Mouse (Mus musculus) forebrain, embryonic 10.5 days (tissue): Measurements from ENCODE around the gene Cdan1. TPM values are rescaled to one million over a fixed set of nuclear protein-coding genes. Genes with fewer than 3 reads are reported as not detected.

Source experiments
- DNase-seq: peaks from one replicate; pipeline ENCODE4 v3.0.0-alpha.2; 2017; ENCODE audit warnings: low spot score; ENCODE audit errors: extremely low spot score
- H3K27ac ChIP-seq: fragments of 300-500 bp; sonication (generic); 2 replicates; pipeline ENCODE4 v1.5.1; 2016; ENCODE audit warnings: mild to moderate bottlenecking
- H3K27me3 ChIP-seq: fragments of 300-500 bp; sonication (generic); 2 replicates; pipeline ENCODE4 v1.6.1; 2016; ENCODE audit warnings: mild to moderate bottlenecking; ENCODE audit not compliant: poor library complexity, severe bottlenecking
- H3K36me3 ChIP-seq: fragments of 300-500 bp; sonication (generic); replicated peaks from 2 replicates; pipeline ENCODE4 v1.6.1; 2016; ENCODE audit warnings: mild to moderate bottlenecking, moderate library complexity
- H3K4me1 ChIP-seq: fragments of 300-500 bp; sonication (generic); 2 replicates; pipeline ENCODE4 v1.6.1; 2016
- H3K4me3 ChIP-seq: fragments of 300-500 bp; sonication (generic); 2 replicates; pipeline ENCODE4 v1.5.1; 2016; ENCODE audit warnings: mild to moderate bottlenecking, moderate library complexity
- H3K9me3 ChIP-seq: fragments of 300-500 bp; sonication (generic); 2 replicates; pipeline ENCODE4 v1.6.1; 2016; ENCODE audit warnings: mild to moderate bottlenecking, moderate library complexity
- WGBS: fragments of 180-500 bp; shearing (Covaris S2); methylation state at CpG from one replicate; pipeline ENCODE4 v1.1.7; 2016; 5-methylcytosine and 5-hydroxymethylcytosine counted together
- polyA plus RNA-seq: library from polyadenylated mRNA; unstranded; fragments of >200 nt; fragmentation: Nextera tagmentation; extraction: Ambion mirVana; gene quantifications from 2 replicates; pipeline ENCODE4 v1.2.1, GENCODE M21; 2016

Gene Cdan1
- 4.7 and 6.5 TPM in 2 replicates for polyA plus RNA-seq

DNA sequence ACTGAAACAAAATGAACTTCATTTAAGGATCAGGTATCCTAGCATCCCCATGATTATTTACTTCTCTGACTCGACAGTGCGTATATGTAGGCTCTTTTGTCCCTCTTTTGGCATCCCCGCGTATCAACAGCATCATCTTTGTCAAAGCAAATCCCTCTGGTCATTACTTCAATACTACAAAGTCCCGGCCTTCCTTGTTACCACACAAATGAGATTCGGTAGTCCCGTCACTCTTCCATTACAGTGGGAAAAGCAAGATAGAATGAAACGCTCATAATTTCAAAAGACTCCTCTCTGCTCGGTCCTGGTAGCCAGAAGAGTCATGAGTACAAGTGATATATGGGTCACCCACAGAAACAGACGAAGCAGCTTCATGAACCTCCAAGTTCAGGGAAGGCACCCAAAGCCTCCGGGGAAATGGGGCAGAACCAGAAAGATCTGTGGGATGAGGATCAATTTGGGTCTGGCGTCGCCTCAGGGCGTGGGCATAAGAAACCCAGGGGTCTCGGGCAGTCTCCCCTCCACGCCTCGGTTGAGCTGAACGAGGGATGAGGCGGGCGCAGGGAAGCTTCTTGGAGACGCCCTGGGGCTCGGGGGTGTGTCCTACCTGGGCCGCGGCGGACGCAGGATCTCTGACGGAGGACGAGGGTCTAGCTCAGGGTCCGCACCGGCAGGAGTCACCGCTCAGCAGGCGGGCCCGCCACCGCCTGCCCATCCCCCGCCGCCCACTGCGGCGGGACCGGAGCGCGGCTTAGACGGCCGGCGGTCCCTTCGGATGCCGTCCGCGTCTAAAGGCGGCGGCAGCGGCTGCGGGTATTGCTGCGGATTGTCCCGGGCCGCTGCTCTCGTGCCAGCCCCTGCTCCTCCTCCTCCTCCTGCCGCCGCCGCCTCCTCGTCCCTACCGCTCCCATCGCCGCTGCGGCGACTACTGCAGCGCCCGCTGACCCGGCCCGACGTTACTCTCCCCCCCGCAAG, at the start of gene Cdan1:
Gene Cdan1, minus strand, starts transcription at position 680 of the 975 bp plus-strand sequence.
- Histone ChIP-seq H3K27me3 (no peaks in the 10 kb centered on the region), H3K9me3 (no peaks in the 10 kb centered on the region), H3K4me1 (peaks cover 22% of the 10 kb centered on the region), H3K36me3 (no peaks in the 10 kb centered on the region), H3K27ac (peak within 1 kb of the TSS; percentile 91), H3K4me3 (peak within 1 kb of the TSS; percentile 94)
- DNase-seq = peak; percentile 63
- under 1% methylated on average over 71 of the region's 71 CpGs for WGBS

- H3K4me3 ChIP-seq = no peak overlapping the region
- DNase-seq = no peak
- H3K27me3 ChIP-seq = no peaks in the 10 kb centered on the region
- WGBS = 99% methylated on average over 3 of the region's 3 CpGs
- H3K4me1 ChIP-seq = no peaks in the 10 kb centered on the region
- H3K36me3 ChIP-seq = peaks cover 96% of the 10 kb centered on the region
- no peak overlapping the region for H3K27ac ChIP-seq
- H3K9me3 ChIP-seq = no peaks in the 10 kb centered on the region
These were observed 46.4 kb upstream of the Cdan1 start for GRCm38 (mm10) chr2:120896361-120896760.

DNA sequence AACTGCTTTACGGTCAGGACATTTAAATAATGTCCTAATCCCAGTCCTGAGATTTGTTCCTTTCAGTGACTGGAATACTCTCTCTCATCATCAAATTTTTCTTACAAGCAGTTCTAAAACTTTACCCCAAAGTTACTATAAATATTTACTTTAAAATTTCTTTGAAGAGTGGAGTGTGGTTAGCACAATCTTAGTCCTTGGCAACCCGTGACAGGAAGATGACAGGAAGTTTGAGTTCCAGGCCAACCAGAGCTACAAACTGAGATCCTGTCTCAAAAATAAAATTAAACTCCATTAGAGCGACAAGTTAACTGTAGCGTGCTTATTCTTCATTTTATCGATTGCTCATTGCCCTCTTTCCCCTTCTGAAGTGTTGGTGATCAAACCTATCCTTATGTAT, 37.7 kb upstream of the Cdan1 start:
- Histone ChIP-seq H3K27ac (no peak overlapping the region), H3K4me1 (no peaks in the 10 kb centered on the region), H3K36me3 (peaks cover 81% of the 10 kb centered on the region), H3K9me3 (no peaks in the 10 kb centered on the region), H3K27me3 (no peaks in the 10 kb centered on the region), H3K4me3 (no peak overlapping the region)
- DNase-seq = no peak
- WGBS = 93% methylated on average over 5 of the region's 5 CpGs

- H3K27ac ChIP-seq = no peak overlapping the region
- no peaks in the 10 kb centered on the region for H3K4me1 ChIP-seq
- DNase-seq = no peak
- WGBS = 90% methylated on average over 2 of the region's 2 CpGs
- H3K36me3 ChIP-seq = peaks cover 82% of the 10 kb centered on the region
- H3K9me3 ChIP-seq = no peaks in the 10 kb centered on the region
- H3K27me3 ChIP-seq = no peaks in the 10 kb centered on the region
- H3K4me3 ChIP-seq = no peak overlapping the region
These were observed 23.3 kb upstream of the Cdan1 start for GRCm38 (mm10) chr2:120873192-120873591.

GRCm38 (mm10) chr2:120871447-120872336, 21.8 kb upstream of the Cdan1 start:
- H3K36me3 ChIP-seq = peaks cover 80% of the 10 kb centered on the region
- 88% methylated on average over 9 of the region's 9 CpGs for WGBS
- no peaks in the 10 kb centered on the region for H3K27me3 ChIP-seq
- no peaks in the 10 kb centered on the region for H3K4me1 ChIP-seq
- no peaks in the 10 kb centered on the region for H3K9me3 ChIP-seq
- DNase-seq = no peak
- no peak overlapping the region for H3K4me3 ChIP-seq
- no peak overlapping the region for H3K27ac ChIP-seq

GRCm38 (mm10) chr2:120867336-120867735, 17.4 kb upstream of the Cdan1 start:
- H3K4me3 ChIP-seq = no peak overlapping the region
- H3K36me3 ChIP-seq = peaks cover 90% of the 10 kb centered on the region
- 96% methylated on average over 5 of the region's 5 CpGs for WGBS
- no peaks in the 10 kb centered on the region for H3K9me3 ChIP-seq
- DNase-seq = no peak
- no peak overlapping the region for H3K27ac ChIP-seq
- no peaks in the 10 kb centered on the region for H3K4me1 ChIP-seq
- H3K27me3 ChIP-seq = no peaks in the 10 kb centered on the region

GRCm38 (mm10) chr2:120866561-120866960, 16.6 kb upstream of the Cdan1 start:
- no peaks in the 10 kb centered on the region for H3K4me1 ChIP-seq
- no peak overlapping the region for H3K27ac ChIP-seq
- no peak overlapping the region for H3K4me3 ChIP-seq
- peaks cover 91% of the 10 kb centered on the region for H3K36me3 ChIP-seq
- 25% methylated on average over 1 of the region's 1 CpGs for WGBS
- DNase-seq = peak; percentile 23
- no peaks in the 10 kb centered on the region for H3K9me3 ChIP-seq
- no peaks in the 10 kb centered on the region for H3K27me3 ChIP-seq

DNA sequence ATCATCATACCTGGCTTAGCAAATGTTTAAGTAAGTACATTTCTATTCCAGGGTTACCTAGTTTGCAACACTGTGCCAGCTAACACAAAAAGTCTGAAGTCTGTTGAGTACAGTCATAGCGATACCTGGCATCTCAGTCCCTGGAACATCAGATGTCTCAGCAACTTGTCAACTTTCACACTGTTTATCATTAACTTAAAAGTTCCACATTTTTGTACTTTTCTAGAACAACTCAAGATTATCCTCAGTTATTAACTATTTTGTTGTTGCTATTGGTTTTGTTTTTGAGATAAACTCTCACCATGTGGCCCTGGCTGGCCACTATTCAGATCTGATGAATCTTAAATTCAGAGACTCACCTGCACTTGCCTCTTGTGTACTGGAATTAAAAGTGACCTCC, 13.5 kb upstream of the Cdan1 start:
- no peak overlapping the region for H3K27ac ChIP-seq
- no peak overlapping the region for H3K4me3 ChIP-seq
- peaks cover 83% of the 10 kb centered on the region for H3K36me3 ChIP-seq
- no peaks in the 10 kb centered on the region for H3K27me3 ChIP-seq
- H3K9me3 ChIP-seq = no peaks in the 10 kb centered on the region
- no peaks in the 10 kb centered on the region for H3K4me1 ChIP-seq
- DNase-seq = no peak
- 98% methylated on average over 1 of the region's 1 CpGs for WGBS

- Histone ChIP-seq H3K9me3 (no peaks in the 10 kb centered on the region), H3K27me3 (no peaks in the 10 kb centered on the region), H3K36me3 (peaks cover 58% of the 10 kb centered on the region), H3K4me1 (no peaks in the 10 kb centered on the region), H3K27ac (no peak overlapping the region), H3K4me3 (no peak overlapping the region)
- WGBS = 98% methylated on average over 1 of the region's 1 CpGs
- no peak for DNase-seq
These were observed 10.8 kb upstream of the Cdan1 start for GRCm38 (mm10) chr2:120860699-120861098.

GRCm38 (mm10) chr2:120858131-120858530, 8.2 kb upstream of the Cdan1 start:
- H3K4me1 ChIP-seq = no peaks in the 10 kb centered on the region
- WGBS = 89% methylated on average over 3 of the region's 3 CpGs

GRCm38 (mm10) chr2:120853151-120853550, 3.2 kb upstream of the Cdan1 start:
- no peak overlapping the region for H3K4me3 ChIP-seq
- no peak overlapping the region for H3K27ac ChIP-seq

More at GRCm38 (mm10) chr2:120858131-120858530, 8.2 kb upstream of the Cdan1 start:
- Histone ChIP-seq H3K27me3 (no peaks in the 10 kb centered on the region), H3K9me3 (no peaks in the 10 kb centered on the region), H3K36me3 (peaks cover 33% of the 10 kb centered on the region), H3K4me3 (no peak overlapping the region), H3K27ac (no peak overlapping the region)
- no peak for DNase-seq

GRCm38 (mm10) chr2:120852626-120853025, 2.7 kb upstream of the Cdan1 start:
- DNase-seq = no peak
- Histone ChIP-seq H3K4me3 (no peak overlapping the region), H3K27me3 (no peaks in the 10 kb centered on the region), H3K4me1 (peaks cover 22% of the 10 kb centered on the region), H3K36me3 (no peaks in the 10 kb centered on the region), H3K27ac (no peak overlapping the region), H3K9me3 (no peaks in the 10 kb centered on the region)
- 63% methylated on average over 1 of the region's 1 CpGs for WGBS

More at GRCm38 (mm10) chr2:120853151-120853550, 3.2 kb upstream of the Cdan1 start:
- Histone ChIP-seq H3K36me3 (no peaks in the 10 kb centered on the region), H3K27me3 (no peaks in the 10 kb centered on the region), H3K4me1 (peaks cover 22% of the 10 kb centered on the region), H3K9me3 (no peaks in the 10 kb centered on the region)
- 89% methylated on average over 3 of the region's 3 CpGs for WGBS
- no peak for DNase-seq
